Comparison of ENCODE assay signal across 27 mouse cellular contexts in the genomic region with DNA sequence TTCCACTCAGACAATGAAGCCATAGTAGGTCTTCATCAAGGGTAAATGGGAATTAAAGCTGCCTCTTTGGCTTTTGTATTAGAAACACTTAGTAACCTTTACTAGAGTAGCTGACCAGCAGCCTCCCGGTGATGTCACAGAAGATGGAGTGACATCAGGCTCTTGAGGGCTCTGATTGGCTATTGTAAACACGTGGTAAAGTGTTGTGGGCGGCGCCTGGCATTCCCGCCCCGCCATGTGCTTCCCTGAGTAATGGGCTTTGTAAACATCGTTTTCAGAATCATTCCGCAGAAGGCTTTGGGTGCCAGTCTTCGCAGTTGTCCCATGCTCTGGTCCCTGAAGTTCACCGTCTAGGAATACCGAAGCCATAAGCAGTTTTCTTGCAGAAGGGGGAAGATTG. TPM values are rescaled to one million over a fixed set of nuclear protein-coding genes. Genes with fewer than 3 reads are reported as not detected.
"Had no signal": no experiment of that assay in that cellular context is flagged by ENCODE, and none has a peak within 500 bp of the region (broad histone marks: within the 10 kb centered on the region; RNA-seq: fewer than 3 reads in every experiment).

No protein-coding gene starts in this region.

- H3K4me3 ChIP-seq: gastrocnemius, adult 2 months; heart, embryonic 10.5 days; heart, embryonic 12.5 days; hindbrain, embryonic 10.5 days; hindbrain, embryonic 12.5 days; intestine, embryonic 15.5 days; layer of hippocampus, adult 2 months; left cerebral cortex, adult 2 months; limb, embryonic 10.5 days; limb, embryonic 12.5 days had no signal

- H3K27ac ChIP-seq: gastrocnemius, adult 2 months; heart, embryonic 10.5 days; hindbrain, embryonic 10.5 days; hindbrain, embryonic 12.5 days; hindbrain, embryonic 14.5 days; intestine, embryonic 15.5 days; layer of hippocampus, adult 2 months; left cerebral cortex, adult 2 months; limb, embryonic 10.5 days; limb, embryonic 12.5 days had no signal

- H3K36me3 ChIP-seq: heart, embryonic 10.5 days; heart, embryonic 12.5 days; hindbrain, embryonic 10.5 days; hindbrain, embryonic 12.5 days; intestine, embryonic 15.5 days; limb, embryonic 10.5 days; limb, embryonic 12.5 days had no signal

- DNase-seq: gastrocnemius, adult 2 months; gastrocnemius, postnatal 10 days; gastrocnemius, postnatal 25 days; heart, adult 18-20 months; heart, postnatal 10 days; heart, postnatal 4 days; kidney, adult 18-20 months; kidney, adult 8-10 months; kidney, postnatal 10 days; kidney, postnatal 4 days; liver had no signal

- H3K4me1 ChIP-seq: heart, embryonic 10.5 days; heart, embryonic 12.5 days; intestine, embryonic 15.5 days; limb, embryonic 12.5 days had no signal

RNA-seq across cellular contexts. Expression of a gene that starts 13.0 kb away (rescaled TPM):
- polyA plus RNA-seq: heart, embryonic 10.5 days; heart, embryonic 12.5 days; heart, embryonic 14.5 days; heart, embryonic 16.5 days; hindbrain, embryonic 12.5 days; inflammation-experienced regulatory T-cells, adult 6 months; intestine, embryonic 15.5 days; intestine, postnatal 0 days; limb, embryonic 10.5 days; limb, embryonic 12.5 days; liver, embryonic 11.5 days had no signal

RNA-seq across cellular contexts. Expression of a gene that starts 56.3 kb away (rescaled TPM):
- polyA plus RNA-seq: kidney, embryonic 14.5 days had no signal
